Mouse (Mus musculus) embryonic fibroblast, embryonic 13.5 days (primary cell): ENCODE data around the gene Ndufs6.

Experiments
- CTCF ChIP-seq: IDR thresholded peaks from 2 replicates; pipeline ENCODE4 v1.5.1; 2011; ENCODE audit warnings: mild to moderate bottlenecking, control low read depth, low read length, moderate library complexity, borderline replicate concordance; ENCODE audit not compliant: insufficient read depth
- POLR2A ChIP-seq: IDR thresholded peaks from 2 replicates; pipeline ENCODE4 v1.6.1; 2011; ENCODE audit warnings: low read depth, mild to moderate bottlenecking, control low read depth, low read length, moderate library complexity

DNA sequence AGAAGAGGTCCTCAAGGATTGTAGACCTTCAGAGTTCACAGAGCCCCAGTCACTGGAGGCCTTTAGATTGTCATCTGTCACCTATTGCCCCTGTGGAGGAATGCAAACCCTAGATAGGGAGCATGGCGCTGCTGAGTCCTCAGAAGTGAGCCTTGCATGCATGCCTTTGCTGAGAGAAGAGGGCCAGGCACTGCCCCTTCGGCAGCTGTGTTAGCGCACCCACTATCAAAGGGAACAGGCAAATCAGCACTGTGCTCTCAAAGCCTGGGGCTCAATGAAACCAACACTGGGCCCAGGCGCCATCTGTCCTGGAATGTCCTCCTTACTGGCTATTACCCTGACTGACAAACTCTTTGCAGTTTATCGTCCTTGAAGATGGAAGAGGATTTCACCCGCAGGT is 23.6 kb downstream of the Ndufs6 start:
- TF ChIP-seq POLR2A = no peak
- TF ChIP-seq CTCF = no peak
